Mouse (Mus musculus) forebrain, postnatal 0 days (tissue): ENCODE measurements around the gene Jpt2. TPM values are rescaled to one million over a fixed set of nuclear protein-coding genes. Genes with fewer than 3 reads are reported as not detected.
"Not testable (repeated sequence)": the region's sequence is repeated elsewhere in the genome, so short reads cannot be mapped to it uniquely, and the experiment has no call there.

Source experiments
- ATAC-seq: fragments of 200-750 bp; cut with Nextera tagmentation; 2 replicates; pipeline ENCODE4 v1.8.0; 2017; ENCODE audit warnings: mild to moderate bottlenecking, moderate library complexity
- DNase-seq: peaks from one replicate; pipeline ENCODE4 v3.0.0-alpha.2; 2015
- H3K27ac ChIP-seq: fragments of 300-500 bp; sonication (generic); 2 replicates; pipeline ENCODE4 v1.5.1; 2014; ENCODE audit warnings: low read depth, mild to moderate bottlenecking, antibody characterized with exemption, low read length, moderate library complexity, mixed read lengths
- H3K27me3 ChIP-seq: fragments of 300-500 bp; sonication (generic); 2 replicates; pipeline ENCODE4 v1.6.1; 2014; ENCODE audit warnings: mild to moderate bottlenecking, low read length, mixed read lengths; ENCODE audit not compliant: insufficient read depth
- H3K36me3 ChIP-seq: fragments of 300-500 bp; sonication (generic); 2 replicates; pipeline ENCODE4 v1.6.1; 2014; ENCODE audit warnings: mild to moderate bottlenecking, moderate library complexity; ENCODE audit not compliant: insufficient read depth
- H3K4me1 ChIP-seq: fragments of 300-500 bp; sonication (generic); 2 replicates; pipeline ENCODE4 v1.6.1; 2014; ENCODE audit warnings: antibody characterized with exemption; ENCODE audit not compliant: insufficient read depth
- H3K4me2 ChIP-seq: fragments of 300-500 bp; sonication (generic); 2 replicates; pipeline ENCODE4 v1.6.1; 2014; ENCODE audit warnings: low read depth, mild to moderate bottlenecking, moderate library complexity
- H3K4me3 ChIP-seq: fragments of 300-500 bp; sonication (generic); 2 replicates; pipeline ENCODE4 v1.5.1; 2014; ENCODE audit warnings: low read depth, low read length, mixed read lengths
- H3K9ac ChIP-seq: fragments of 300-500 bp; sonication (generic); 2 replicates; pipeline ENCODE4 v1.6.1; 2014; ENCODE audit warnings: mild to moderate bottlenecking
- H3K9me3 ChIP-seq: fragments of 300-500 bp; sonication (generic); 2 replicates; pipeline ENCODE4 v1.6.1; 2016; ENCODE audit warnings: low read length
- CTCF ChIP-seq: sonication (generic); IDR thresholded peaks from 2 replicates; pipeline ENCODE4 v1.5.1; 2016; ENCODE audit warnings: antibody characterized with exemption, control low read depth, low read depth
- WGBS: fragments of 180-500 bp; shearing (Covaris S2); extraction: QIAGEN DNeasy Blood & Tissue Kit; methylation state at CpG from one replicate; pipeline ENCODE4 v1.1.7; 2014; 5-methylcytosine and 5-hydroxymethylcytosine counted together
- polyA plus RNA-seq: library from polyadenylated mRNA; unstranded; fragments of >200 nt; fragmentation: Nextera tagmentation; extraction: Ambion mirVana; gene quantifications from 2 replicates; pipeline ENCODE4 v1.2.1, GENCODE M21; 2015
- total RNA-seq: library from RNA; depleted of rRNA; stranded (reverse); fragments of >200 nt; gene quantifications from 2 replicates; pipeline ENCODE4 v1.2.3, GENCODE M21; 2014

Jpt2 gene
- total and polyA plus RNA-seq, 2 experiments from 2014 or later = 58.4 to 64.7 TPM

DNA sequence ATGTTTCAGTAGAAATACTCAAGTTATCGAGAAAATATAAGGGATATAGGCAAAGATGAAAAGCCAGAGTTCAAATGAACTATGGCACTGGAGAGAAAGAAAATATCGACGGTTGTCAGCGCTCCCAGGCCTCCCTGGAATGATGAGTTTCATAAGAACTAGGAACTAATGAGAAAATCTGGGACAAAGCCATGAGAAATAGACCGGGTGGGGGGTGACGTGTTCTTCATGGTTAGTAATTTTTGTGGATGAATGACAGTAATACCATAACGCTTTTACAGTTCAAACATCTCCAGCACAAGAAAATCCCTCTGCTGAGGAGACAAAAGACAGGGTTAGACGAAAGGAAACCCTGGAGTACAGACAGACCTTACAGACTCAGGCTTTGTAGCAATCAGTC lies 1.1 kb downstream of the Jpt2 start:
- 20% methylated on average over 8 of the region's 8 CpGs for WGBS
- no peaks in the 10 kb centered on the region for H3K27me3 ChIP-seq
- H3K27ac ChIP-seq = no peak overlapping the region
- H3K4me2 ChIP-seq = peak overlapping the region; percentile 57
- DNase-seq = no peak
- H3K4me3 ChIP-seq = peak overlapping the region; percentile 87
- no peak for TF ChIP-seq CTCF
- peaks cover 32% of the 10 kb centered on the region for H3K36me3 ChIP-seq
- H3K9ac ChIP-seq = peak overlapping the region; percentile 63
- no peak for ATAC-seq
- peaks cover 8% of the 10 kb centered on the region; the same call in 1 of the 2 replicates for H3K4me1 ChIP-seq
- no peaks in the 10 kb centered on the region for H3K9me3 ChIP-seq

DNA sequence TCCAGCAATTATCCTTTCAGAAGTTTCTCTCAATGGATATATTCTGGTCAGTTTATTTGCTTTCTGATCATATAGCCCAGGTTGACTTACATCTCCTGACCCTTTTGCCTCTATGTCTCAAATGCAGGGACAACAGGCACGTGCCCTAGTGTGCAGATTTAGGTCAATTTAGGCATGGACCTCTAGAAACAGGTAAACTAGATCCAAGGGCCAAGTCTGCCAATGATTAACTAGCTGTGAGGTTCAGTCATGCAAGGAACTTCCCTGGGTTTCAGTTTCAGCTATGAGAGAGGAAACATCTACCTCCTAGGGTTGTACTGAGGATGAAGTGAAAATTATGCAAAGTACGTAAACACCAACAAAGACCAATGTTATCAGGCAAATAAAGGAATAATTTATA lies 7.2 kb downstream of the Jpt2 start:
- no peak for DNase-seq
- no peak for ATAC-seq
- no peak overlapping the region for H3K9ac ChIP-seq
- H3K4me1 ChIP-seq = no peaks in the 10 kb centered on the region
- 96% methylated on average over 2 of the region's 2 CpGs for WGBS
- peaks cover 42% of the 10 kb centered on the region for H3K36me3 ChIP-seq
- no peak overlapping the region for H3K4me2 ChIP-seq
- H3K4me3 ChIP-seq = no peak overlapping the region
- H3K9me3 ChIP-seq = no peaks in the 10 kb centered on the region
- H3K27me3 ChIP-seq = no peaks in the 10 kb centered on the region
- H3K27ac ChIP-seq = no peak overlapping the region
- TF ChIP-seq CTCF = no peak

DNA sequence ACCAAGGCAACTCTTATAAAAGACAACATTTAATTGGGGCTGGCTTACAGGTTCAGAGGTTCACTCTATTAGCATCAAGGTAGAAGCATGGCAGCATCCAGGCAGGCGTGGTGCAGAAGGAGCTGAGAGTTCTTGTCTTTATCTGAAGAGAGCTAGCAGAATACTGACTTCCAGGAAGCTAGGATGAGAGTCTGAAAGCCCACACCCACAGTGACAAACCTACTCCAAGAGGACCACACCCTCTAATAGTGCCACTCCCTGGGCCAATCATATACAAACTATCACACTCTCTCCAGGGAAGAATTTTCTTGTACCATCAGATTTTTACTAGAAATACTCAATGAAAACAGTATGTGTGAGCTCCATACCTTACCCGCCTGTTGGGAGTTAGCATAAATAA lies 9.8 kb downstream of the Jpt2 start:
- no peaks in the 10 kb centered on the region for H3K9me3 ChIP-seq
- no peak overlapping the region for H3K4me3 ChIP-seq
- H3K4me1 ChIP-seq = no peaks in the 10 kb centered on the region
- no peak overlapping the region for H3K27ac ChIP-seq
- H3K9ac ChIP-seq = no peak overlapping the region
- no peak for TF ChIP-seq CTCF
- H3K4me2 ChIP-seq = no peak overlapping the region
- no peak for DNase-seq
- peaks cover 59% of the 10 kb centered on the region for H3K36me3 ChIP-seq
- no peaks in the 10 kb centered on the region for H3K27me3 ChIP-seq
- WGBS = 94% methylated on average over 2 of the region's 2 CpGs
- no peak for ATAC-seq

DNA sequence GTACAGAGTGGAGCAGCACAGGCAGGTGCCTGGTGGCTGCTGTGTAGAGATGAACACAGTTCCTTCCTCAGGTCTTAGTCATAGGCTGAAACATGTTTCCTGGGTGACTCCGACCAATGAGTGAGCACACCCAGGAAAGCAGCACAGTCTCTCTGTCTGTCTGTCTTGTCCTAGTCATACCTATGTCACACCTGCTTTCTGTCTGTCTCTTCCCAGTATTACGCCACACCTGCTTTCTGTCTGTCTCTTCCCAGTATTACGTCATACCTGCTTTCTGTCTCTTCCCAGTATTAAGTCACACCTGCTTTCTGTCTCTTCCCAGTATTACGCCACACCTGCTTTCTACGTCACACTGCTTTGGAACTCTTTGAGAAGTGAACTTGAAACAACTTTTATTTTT lies 12.3 kb downstream of the Jpt2 start:
- no peaks in the 10 kb centered on the region for H3K4me1 ChIP-seq
- H3K4me2 ChIP-seq = no peak overlapping the region
- no peak overlapping the region for H3K27ac ChIP-seq
- no peaks in the 10 kb centered on the region for H3K27me3 ChIP-seq
- no peak overlapping the region for H3K4me3 ChIP-seq
- H3K9ac ChIP-seq = no peak overlapping the region
- H3K36me3 ChIP-seq = peaks cover 64% of the 10 kb centered on the region
- no peaks in the 10 kb centered on the region for H3K9me3 ChIP-seq
- ATAC-seq (no peak), DNase-seq (no peak)
- TF ChIP-seq CTCF = no peak
- WGBS = 98% methylated on average over 5 of the region's 5 CpGs

DNA sequence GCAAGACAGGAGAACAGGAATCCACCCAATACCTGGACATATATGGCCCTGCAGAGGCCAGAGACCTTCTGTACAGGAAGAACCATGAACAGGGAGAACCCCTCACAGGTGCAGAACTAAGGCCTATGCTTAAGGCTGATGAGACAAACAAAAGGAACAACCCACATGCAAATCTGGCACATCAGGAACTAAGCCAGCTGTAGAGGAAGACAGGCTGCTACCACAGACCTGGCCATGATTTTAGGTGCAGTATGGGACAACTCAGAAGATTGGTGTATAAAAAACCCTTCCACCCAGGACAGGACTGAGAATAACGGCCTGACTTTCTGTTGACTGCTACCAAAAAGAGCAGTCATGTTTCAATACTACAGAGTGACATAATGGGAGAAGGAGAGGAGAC lies 16.9 kb downstream of the Jpt2 start:
- not testable (repeated sequence) for H3K9me3 ChIP-seq, H3K27ac ChIP-seq, H3K4me2 ChIP-seq, H3K9ac ChIP-seq, DNase-seq, H3K4me1 ChIP-seq, ATAC-seq, H3K4me3 ChIP-seq, H3K27me3 ChIP-seq
- peaks cover 43% of the 10 kb centered on the region for H3K36me3 ChIP-seq
- 89% methylated on average over 1 of the region's 1 CpGs for WGBS

DNA sequence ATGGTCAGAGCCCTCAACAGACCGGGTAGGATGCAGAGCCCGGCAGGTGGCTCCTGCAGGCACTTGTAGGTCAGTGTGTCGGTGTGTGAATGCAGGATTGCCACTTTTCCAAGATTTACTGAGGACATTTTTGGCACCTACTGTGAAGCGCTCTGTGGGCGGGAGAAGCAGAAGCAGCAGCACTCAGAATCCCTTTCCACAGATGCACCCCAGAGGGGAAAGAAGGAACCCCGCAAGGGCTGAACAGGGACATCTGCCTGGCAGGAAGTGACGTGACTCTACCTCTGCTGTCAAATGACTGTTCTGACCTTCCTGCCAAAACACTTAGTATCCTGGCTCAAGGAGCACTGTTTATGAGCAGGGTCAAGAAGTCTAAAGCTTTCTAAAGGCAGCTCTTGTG lies 17.5 kb downstream of the Jpt2 start:
- Histone ChIP-seq H3K9ac (no peak overlapping the region), H3K4me2 (no peak overlapping the region), H3K4me1 (no peaks in the 10 kb centered on the region), H3K27ac (no peak overlapping the region), H3K27me3 (no peaks in the 10 kb centered on the region), H3K36me3 (peaks cover 37% of the 10 kb centered on the region), H3K9me3 (no peaks in the 10 kb centered on the region), H3K4me3 (no peak overlapping the region)
- no peak for ATAC-seq
- DNase-seq = no peak
- WGBS = 86% methylated on average over 7 of the region's 7 CpGs
- TF ChIP-seq CTCF = no peak

DNA sequence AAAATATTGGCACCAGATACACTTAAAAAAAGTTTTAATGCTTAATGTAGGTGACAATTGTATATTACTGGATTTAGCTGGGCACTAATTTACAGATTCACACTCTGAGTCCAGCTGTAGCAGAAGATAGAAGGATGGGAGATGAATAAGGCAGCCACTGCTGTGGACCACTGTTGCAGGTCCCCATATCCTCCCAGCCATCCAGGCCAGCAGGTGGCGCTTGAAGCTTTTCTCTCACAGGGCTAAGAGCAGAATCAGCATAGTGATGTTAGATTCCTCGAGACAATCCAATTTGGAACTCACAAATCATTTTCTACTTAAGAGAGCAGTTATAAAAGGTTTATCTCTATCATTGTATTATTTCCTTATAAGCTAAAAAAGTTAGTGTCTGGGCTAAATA lies 18.0 kb downstream of the Jpt2 start:
- H3K27me3 ChIP-seq = not testable (repeated sequence)

DNA sequence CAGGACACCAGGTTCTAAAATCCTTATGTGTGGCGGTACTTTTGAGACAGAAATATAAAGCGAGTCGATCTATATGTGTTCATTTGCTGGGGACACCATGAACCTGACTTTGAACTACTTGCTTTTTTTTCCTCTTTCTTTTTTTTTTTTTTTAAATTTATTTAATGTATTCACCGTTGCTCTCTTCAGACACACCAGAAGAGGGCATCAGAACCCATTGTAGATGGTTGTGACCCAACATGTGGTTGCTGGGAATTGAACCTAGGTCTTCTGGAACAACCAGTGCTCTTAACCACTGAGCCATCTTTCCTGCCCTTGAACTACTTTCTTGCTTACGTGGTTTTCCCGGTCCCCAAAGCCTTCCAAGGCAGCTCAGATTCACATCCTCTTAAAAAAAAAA lies 23.2 kb downstream of the Jpt2 start:
- Histone ChIP-seq H3K4me1 (peaks cover 16% of the 10 kb centered on the region), H3K36me3 (peaks cover 3% of the 10 kb centered on the region), H3K4me2 (peak overlapping the region; percentile 68), H3K9me3 (no peaks in the 10 kb centered on the region), H3K27me3 (no peaks in the 10 kb centered on the region), H3K9ac (peak overlapping the region; percentile 92), H3K4me3 (peak overlapping the region; percentile 90), H3K27ac (peak overlapping the region; percentile 92)
- ATAC-seq (no peak), DNase-seq (no peak)
- peak; percentile 47 for TF ChIP-seq CTCF
- WGBS = 43% methylated on average over 6 of the region's 6 CpGs

More for the DNA sequence above, 18.0 kb downstream of the Jpt2 start:
- peaks cover 32% of the 10 kb centered on the region for H3K36me3 ChIP-seq
- TF ChIP-seq CTCF = peak; percentile 68
- H3K4me3 ChIP-seq, H3K4me1 ChIP-seq, H3K9me3 ChIP-seq, H3K27ac ChIP-seq, H3K9ac ChIP-seq, H3K4me2 ChIP-seq: not testable (repeated sequence)
- DNase-seq = peak; percentile 11
- 13% methylated on average over 2 of the region's 2 CpGs for WGBS
- ATAC-seq = peak; percentile 86
